Mouse (Mus musculus): ENCODE measurements around the gene Pgm5. TPM values are rescaled to one million over a fixed set of nuclear protein-coding genes. Genes with fewer than 3 reads are reported as not detected.
"Not testable (repeated sequence)": the region's sequence is repeated elsewhere in the genome, so short reads cannot be mapped to it uniquely, and the experiment has no call there.

Gene Pgm5
- 10 to 100 TPM; 59.6 to 63.6 TPM for total RNA-seq (2021)
- long read RNA-seq, experiment 1, partial matches to known transcripts, result 0 of 3 reads
- long read RNA-seq, experiment 1, other reads (novel, unspliced or antisense), result 3 of 3 reads
- long read RNA-seq, experiment 2, partial matches to known transcripts, result 0 of 5 reads
- long read RNA-seq, experiment 2, other reads (novel, unspliced or antisense), result 4 of 5 reads

DNA sequence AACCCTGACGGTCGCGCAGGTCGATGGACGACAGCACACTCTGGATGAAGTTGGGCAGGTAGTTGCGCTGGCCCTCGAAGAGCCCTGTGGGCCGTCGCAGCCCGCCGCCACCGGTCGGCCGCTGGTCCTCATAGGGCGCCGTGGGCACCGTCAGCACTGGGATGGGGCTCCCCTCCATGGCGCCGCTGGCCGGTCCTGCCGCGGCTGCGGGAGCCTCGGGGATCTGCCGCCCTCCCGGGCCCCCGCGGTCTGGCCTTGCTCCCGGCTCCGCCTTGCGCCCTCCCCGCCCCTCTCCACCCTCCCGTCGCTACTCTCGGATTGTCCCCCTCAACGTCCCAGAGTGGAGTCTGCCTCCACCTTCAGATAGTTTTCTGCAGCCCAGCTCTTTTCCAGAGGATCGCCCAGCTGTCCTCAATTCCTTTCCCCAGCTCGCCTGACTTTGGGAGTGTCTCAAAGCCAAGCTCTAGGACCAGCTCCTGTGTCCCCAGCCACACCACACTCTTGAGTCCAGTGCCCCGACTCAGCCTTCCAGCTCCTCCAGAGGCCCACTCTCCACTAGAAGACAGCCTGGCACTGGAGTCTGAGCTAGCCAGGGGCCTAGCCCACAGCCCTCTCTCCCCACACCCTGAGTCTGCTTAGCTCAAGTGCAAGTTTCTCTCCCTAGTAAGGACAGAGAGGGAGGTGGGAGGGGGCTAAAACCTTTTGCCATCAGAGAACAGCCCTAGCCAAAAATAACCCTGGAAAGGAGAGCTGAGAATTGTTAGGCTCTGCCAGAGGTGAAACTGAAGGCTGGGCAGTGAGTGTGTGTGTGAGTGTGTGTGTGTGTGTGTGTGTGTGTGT is at the start of gene Pgm5:
Gene Pgm5 (minus strand): TSS at position 244 of the 840 bp plus-strand sequence.
- DNase-seq (ENCODE audit: low spot score in 2 of 2), result peak; percentile 53 to 65

DNA sequence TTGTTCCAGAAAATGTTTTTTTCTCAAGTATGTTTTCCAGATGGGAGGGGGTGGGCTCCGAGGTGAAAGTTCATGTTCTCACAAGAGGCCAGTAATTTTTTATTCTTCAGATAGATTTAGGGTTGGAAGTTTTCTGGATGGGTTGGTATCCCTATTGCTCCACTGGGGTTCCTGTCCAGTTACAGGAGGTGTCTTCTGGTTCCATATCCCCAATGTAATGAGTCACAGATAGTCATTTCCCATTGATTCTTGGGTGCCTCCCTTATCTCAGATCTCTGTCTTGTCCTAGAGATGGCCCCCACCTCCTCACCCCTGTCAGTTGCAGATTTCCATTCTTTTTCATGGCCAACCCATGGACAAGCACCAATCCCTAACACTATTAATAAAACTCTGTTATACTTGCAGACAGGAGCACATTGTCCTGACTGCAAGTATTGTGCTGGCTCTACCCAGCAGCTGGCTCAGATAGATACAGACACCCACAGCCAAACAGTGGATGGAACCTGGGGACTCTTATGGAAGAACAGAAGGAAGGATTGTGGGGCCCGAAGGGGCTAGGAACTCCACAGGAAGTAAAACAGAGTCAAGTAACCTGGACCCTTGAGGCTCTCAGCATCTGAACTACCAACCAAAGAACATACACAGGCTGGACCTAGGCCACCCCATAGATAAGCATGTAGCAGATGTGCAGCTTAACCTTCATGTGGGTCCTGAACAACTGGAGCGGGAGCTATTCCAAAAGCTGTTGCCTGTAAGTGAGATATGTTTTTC is 46.9 kb upstream of the Pgm5 start:
- DNase-seq (ENCODE audit: low spot score in 2 of 2), result no peak

DNA sequence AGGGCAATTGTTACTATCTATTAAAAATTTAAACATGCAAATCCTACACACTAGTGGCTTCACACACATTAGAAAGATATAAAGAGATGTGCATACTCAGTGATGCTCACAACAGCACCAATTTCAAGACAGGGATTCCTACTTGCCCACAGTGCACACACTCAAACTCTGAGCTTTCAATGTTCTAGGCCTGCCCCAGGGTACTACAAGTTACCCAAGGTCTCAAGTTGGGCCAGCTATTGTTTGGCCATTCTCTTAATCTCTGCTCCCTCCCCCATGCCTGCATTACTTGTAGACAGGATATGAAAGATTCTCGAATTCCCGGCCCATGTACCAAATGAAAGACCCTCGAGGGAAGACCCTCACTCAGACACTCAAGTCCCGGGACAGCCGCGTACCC is 46.0 kb upstream of the Pgm5 start:
- DNase-seq (ENCODE audit: low spot score in 2 of 2), result no peak

DNA sequence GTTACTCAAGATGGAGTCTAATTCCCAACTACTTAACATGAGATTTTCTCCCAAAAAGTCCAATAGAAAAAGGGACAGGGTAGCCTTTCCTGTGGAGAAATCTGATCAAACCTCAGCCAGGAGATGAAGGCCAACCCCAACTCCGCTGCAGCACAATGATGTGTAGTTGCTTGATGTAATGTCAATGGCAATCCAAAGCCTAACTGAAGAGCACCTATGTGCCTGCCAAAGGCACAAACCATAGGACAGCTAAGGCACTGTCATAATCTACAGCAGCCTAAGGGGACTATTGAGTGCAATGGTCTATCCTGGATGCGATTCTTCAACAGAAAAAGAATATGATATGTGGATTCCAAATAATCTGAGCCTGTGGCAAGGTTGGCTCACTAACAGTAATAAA is 41.2 kb upstream of the Pgm5 start:
- no peak for DNase-seq (ENCODE audit: low spot score in 2 of 2)

DNA sequence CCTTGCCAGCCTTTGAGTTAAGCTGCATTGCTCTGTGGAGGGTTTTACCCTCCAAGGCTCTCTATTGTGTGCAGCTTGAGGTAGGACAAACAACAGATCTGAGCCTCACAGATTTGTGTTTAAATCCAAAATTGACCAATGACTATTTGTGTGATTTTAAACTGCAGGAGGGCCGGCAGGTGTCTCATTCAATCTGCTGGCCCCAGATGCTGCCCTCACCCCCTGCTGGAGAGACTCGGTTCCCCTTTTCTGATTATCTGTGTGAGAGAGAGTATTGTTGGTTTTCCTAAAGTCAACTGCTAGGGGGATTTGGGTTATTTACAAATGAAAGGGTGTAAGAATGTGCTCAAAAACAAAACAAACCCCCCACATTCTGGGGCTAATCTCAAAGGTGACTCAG is 40.6 kb upstream of the Pgm5 start:
- no peak for DNase-seq (ENCODE audit: low spot score in 2 of 2)

DNA sequence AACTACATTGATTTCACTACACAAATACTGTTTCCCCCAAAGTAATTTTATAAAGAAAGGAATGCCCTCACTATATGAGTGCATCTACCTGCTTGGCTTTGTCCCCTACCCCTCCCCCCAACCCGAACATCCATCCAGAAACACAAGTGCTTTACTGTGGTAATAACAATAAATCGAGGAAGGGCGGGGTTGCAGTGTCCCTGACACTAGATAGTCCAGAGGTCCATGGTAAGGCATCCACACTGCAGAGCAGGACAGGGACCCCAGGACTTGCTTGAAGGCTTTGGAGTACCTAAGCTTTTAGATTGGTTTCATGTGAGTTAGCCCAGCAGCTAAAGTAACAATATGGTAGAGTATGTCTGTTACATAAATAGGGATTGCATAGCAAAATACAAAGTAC is 40.0 kb upstream of the Pgm5 start:
- no peak for DNase-seq (ENCODE audit: low spot score in 2 of 2)

DNA sequence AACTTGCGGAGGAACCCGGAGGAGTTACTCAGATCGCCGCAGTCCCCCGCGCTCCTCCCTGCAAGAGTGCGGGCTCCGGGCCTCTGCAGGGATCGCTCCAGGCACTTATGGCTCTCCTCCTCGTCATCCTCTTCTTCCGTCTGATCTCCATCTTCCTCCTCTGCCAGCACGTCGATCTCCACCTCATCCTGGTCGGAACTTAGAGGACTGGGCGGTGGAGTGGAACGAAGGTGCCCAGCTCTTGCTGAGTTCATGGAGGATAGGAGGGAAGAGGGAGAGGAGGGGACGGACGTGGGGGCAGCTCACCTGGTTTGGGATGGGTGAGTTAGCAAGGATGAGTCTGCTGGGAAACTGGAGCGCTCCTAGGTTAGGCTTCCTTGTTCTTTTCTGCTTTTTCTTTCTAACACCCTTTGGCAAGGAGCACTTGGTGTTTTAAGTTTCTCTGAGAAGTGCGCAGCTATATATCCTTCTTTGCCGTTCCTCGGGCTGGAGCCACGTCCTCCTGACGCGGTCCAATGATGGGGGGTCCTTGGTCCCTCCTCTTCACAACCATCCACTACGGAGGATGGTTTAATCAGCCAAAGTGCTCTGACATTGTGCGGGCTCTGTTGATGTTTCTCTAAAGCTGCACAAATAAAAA is 39.0 kb upstream of the Pgm5 start, which contains the start of gene Foxd4:
Gene Foxd4 (minus strand): TSS at position 617 of the 640 bp plus-strand sequence.
- no peak for DNase-seq (ENCODE audit: low spot score in 2 of 2)

DNA sequence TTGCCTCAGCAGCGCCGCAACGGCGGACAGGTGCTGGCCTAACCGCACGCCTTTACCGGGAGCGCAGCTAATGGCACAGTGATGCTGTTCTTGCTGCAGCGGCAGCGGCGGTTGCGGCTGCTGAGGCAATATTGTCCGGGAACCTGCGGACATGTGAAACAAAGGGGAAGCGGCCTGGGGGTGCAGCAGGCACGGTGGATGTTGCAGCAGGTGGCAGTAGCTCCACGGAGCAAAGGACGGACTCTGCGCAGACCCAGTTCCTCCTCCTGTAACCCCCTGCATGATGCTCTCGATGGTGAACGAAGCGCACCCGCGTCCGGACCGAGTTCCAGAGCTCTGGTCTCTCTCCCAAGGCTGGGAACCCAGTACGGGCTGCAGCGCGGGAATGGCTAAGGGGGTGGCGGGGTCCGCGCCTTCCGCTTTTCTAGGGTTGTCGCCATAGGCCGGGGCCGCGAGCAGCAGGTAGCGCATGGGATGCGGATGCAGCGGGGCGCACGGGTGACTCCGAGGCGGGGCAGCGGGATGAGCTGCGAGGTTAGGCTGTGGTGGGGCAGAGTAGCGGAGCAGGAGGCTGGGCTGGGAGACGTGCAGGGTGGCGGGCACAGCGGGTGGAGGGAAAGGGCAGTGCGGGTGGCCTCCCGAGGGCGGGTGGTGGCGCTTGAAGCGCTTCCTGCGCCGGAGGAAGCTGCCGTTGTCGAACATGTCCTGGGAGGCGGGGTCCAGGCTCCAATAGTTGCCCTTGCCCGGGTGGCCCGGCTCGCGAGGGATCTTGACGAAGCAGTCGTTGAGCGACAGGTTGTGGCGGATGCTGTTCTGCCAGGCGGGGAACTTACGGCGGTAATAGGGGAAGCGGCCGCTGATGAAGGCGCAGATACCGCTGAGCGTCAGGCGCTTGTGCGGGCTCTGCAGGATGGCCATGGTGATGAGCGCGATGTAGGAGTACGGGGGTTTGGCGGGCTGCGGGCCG is 38.2 kb upstream of the Pgm5 start:
- DNase-seq (ENCODE audit: low spot score in 2 of 2), result peak in 1 of 2 experiments; percentile 24

DNA sequence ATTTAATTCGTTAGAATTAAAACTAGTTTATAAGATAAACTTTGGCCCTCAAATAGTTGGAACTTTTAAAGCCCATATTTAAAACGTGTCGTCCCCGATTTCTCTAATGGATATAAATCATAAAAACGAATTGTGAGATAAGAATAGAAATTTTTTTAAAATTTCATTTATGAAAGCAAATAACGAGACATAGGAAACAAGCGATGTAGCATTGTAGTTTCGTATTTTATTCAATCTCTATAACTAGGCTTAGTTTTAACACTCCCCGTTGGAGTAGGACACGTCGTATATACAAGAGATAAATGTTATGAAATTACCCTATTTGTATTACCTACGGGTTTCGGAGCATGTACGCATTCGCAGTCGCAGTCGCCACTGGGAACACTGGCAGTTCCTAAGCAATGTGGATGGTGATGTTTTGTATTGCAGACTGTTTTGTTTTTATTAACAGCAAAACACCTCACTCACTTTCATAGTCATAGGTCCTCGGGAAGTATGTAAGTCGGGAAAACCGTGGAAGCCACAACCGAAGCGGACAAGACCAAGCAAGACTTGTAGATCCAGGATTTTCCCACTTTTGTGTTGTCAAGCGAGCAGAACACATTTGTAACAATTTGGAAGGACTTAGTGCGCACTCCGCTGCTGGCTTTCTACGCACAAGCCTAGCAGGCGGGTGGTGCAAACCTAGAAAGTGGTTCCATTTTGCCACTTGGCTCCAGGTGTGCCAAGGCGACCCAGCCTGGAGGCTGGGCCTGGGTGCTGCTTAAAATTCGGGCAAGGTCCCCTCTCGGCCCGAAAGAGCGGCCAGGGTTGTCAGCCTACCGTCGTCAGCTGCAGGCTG is 37.3 kb upstream of the Pgm5 start:
- DNase-seq (ENCODE audit: low spot score in 2 of 2), result no peak

DNA sequence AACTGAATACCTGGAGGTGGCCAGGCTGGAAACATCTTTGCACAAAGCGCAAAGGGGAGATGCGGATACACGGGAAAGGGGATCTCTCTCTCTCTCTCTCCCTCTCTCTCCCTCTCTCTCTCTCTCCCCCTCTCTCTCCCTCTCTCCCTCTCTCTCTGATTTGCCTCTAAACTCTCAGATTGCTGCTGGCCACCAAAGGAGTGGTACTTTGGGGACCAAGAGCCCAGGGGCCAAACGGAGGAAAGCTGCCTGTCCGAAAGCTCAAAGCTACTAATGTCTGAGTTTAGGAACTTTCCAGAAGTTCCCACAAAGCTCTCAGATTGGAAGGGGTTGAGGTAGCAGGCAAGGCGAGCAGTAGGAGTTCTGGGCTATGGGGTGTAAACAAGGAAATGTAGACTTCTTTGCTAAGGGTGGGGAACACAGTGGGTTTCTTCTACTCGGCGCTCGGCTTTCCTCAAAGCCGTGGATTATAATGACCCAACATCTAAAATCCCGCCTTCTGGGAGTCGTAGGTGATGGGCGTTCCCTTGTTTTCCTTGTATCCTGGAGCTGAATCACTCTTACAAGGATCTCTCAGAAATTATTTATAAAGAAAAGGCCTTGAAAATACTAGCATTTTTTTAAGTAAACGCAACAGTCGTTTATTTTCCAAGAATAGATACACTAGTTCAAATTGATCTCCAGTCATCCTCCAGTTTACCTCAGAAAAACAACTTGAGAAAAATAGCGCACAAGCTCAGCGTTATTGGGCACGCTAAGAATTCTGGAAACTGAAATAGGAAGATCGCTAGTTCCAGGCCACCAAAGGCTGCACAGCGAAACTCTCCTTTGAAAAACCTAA is 36.5 kb upstream of the Pgm5 start:
- no peak for DNase-seq (ENCODE audit: low spot score in 2 of 2)

DNA sequence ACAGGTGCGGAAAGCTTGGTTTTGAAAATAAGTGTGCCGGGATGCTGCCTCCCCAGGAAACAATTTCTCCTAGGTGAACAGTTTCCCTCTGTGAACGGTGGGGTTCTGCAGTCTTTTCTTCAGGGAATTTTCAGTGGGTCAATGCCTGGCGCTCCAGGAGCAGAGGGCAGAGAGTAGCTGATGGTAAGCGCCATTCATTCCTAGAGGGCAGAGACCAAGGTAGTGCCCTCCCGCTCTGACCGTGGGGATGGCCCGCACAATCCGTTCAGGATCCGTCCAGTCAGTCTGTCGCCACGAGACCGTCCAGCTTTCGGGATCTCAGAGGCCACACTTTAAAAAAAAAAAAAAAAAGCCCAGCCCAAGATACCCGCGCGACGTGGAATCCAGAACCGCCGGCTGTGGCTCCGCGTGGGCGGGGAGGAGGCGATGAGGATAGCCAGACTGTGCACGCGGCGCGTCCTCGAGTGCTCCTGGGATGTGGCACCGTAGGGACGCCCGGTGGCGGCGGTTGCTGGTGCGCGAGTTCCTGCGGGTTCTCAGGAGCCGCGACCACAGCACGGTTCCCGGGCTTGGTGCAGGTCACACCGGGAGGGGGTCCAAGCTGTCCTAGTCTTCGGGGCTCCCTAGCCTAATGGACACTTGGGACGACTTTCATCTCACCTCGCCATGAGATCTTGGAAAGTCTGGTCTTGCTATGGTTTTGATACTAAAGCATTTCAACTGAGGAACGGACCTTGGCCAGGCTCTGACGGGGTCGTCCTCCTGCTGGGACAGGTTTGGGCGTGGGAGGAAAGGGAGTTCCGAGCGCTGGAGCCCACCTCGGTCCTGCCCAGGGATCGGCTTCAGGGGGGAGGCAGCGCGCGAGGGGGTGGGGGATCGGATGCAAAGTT is 35.6 kb upstream of the Pgm5 start:
- DNase-seq (ENCODE audit: low spot score in 2 of 2), result no peak

DNA sequence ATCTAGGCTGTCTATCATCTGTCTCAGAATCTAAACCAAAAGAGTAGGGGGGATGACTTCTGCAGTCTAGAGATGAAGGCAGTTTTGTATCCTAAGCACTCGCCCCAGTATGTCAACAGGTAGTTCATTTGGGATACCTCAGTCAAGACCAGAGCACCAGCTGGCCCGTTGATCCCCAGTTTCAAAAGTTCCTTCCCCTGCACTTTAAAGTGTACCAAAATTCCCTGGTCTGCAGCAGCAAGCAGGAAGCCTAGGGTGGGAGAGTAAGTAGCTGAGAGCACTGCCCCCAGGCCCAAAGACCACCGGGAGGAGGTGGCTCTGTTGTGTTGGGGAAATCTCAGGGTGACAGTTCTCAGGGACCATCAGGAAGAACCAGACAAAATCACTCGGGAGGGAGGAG is 34.9 kb upstream of the Pgm5 start:
- DNase-seq (ENCODE audit: low spot score in 2 of 2), result no peak

DNA sequence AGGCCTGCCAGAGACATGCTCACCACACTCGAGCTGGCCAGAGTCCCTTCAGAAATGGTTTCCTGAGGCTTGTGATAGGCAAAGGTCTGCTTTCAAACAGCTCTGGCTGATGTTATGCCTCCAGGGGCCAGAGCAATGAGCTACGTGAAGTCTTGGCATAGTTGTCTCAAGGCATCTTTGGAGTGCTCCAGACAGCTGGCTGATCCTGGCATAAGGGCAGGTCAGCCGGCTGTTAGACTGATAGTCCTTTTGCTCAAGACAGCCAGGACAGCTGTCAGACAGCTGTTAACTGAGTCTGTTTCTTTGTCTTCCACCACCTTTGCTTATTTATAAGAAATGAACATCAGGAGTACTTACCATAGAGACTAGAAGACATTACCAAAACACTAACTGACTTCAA is 25.2 kb upstream of the Pgm5 start:
- DNase-seq (ENCODE audit: low spot score in 2 of 2), result no peak

DNA sequence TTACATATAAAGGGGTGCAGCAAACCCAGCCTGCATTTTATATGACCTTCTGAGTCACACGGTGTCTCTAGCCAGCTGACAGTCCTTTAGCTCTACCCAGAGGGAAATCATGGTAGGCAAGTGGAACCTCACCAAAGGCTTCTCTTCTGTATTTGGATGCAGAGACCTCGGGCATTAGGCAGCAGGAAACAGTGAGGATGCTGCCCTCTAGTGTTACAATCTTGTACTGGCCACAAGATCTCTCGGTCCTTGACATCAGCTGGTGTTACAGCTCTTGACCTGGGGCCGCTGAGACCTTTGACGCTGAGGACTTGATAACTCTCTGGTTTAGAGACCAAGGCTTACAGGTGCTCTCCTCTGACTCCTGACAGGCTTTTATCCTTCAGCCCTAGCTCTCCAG is 23.8 kb upstream of the Pgm5 start:
- peak in 1 of 2 experiments; percentile 45 for DNase-seq (ENCODE audit: low spot score in 2 of 2)

DNA sequence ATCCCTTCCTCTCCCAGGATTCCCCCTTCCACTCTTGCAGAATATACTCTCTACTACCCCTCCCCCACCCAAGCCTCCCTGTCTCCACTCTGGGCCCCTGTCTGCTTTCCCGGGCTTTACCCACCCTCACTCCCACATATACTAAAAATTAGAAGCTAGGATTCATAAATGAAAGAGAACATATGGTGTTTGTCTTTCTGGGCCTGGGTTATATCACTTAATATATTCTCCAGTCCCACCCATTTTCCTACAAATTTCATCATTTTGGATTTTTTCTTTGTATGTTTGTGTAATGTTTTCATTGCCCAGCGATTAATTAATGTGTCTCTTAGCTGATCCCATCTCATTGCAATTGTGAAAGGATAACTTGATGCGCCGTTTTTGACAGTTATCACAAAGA is 19.6 kb upstream of the Pgm5 start:
- no peak for DNase-seq (ENCODE audit: low spot score in 2 of 2)

DNA sequence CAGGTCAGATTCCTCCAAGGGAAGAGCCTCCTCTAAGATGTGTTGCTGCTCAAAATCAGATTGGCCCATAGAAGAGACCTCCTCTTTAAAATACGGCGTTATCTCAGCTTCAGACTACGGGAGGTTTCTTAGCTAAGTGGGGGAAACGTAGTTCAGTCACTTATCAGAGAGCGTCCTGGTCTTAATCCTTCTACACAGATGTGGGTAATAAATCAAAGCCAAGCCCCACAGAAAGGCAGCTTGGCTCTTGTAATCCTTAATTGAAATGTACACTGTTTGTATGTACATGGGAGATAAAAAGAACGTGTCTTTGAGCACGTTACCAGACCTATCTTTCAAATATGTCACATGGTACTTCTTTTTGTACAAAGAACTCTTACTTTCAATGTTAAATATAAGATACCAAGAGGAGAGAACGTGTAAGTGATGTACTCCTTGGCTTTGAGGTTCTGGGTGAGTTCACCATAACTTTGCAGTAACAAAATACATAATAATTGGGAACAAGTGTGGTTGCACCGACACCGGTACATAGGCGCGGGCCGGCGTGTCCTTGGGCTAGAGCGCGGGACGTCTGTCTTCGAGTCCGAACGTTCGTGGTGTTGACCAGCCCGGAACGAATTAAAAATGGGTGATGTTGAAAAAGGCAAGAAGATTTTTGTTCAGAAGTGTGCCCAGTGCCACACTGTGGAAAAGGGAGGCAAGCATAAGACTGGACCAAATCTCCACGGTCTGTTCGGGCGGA is 13.6 kb upstream of the Pgm5 start, which contains the start of gene Gm10053:
Gene Gm10053 (plus strand): TSS at position 558 of the 742 bp plus-strand sequence.
- DNase-seq (ENCODE audit: low spot score in 2 of 2), result not testable (repeated sequence)

DNA sequence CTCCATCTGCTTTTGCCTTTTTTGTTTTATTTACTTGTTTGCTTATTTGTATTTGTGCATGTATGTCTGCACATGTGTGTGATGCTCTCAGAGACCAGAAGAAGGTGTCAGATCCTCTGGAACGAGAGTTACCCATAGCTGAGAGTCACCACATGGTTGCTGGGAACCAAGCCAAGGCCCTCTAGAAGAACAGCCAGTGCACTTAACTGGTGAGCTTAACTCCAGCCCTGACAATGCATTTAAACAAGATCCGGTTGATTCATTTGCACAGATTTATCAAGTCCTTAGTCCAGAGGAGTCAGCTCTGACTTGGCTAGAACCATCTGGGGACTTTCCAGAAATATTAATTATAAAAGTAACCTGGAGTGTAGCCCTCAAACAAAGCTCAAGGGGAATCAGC is 12.2 kb upstream of the Pgm5 start:
- no peak for DNase-seq (ENCODE audit: low spot score in 2 of 2)

Data from gastrocnemius, postnatal 4 days (tissue).